Mouse (Mus musculus) heart, embryonic 13.5 days (tissue): ENCODE results near the gene Malsu1. TPM values are rescaled to one million over a fixed set of nuclear protein-coding genes. Genes with fewer than 3 reads are reported as not detected.

Experiments
- ATAC-seq: fragments of 200-750 bp; cut with Nextera tagmentation; 2 replicates; pipeline ENCODE4 v1.8.0; 2017; ENCODE audit warnings: moderate TSS enrichment; ENCODE audit not compliant: insufficient number of reproducible peaks, low FRiP score, low TSS enrichment; ENCODE audit errors: extremely low read depth
- H3K27ac ChIP-seq: fragments of 300-500 bp; sonication (generic); replicated peaks from 2 replicates; pipeline ENCODE4 v1.5.1; 2015; ENCODE audit warnings: moderate library complexity, mild to moderate bottlenecking, inconsistent platforms
- H3K27me3 ChIP-seq: fragments of 300-500 bp; sonication (generic); replicated peaks from 2 replicates; pipeline ENCODE4 v1.6.1; 2015; ENCODE audit warnings: mild to moderate bottlenecking, inconsistent platforms
- H3K36me3 ChIP-seq: fragments of 300-500 bp; sonication (generic); 2 replicates; pipeline ENCODE4 v1.6.1; 2015; ENCODE audit warnings: mild to moderate bottlenecking, inconsistent platforms
- H3K4me1 ChIP-seq: fragments of 300-500 bp; sonication (generic); 2 replicates; pipeline ENCODE4 v1.6.1; 2015; ENCODE audit warnings: inconsistent platforms
- H3K4me2 ChIP-seq: fragments of 300-500 bp; sonication (generic); 2 replicates; pipeline ENCODE4 v1.6.1; 2015; ENCODE audit warnings: inconsistent platforms, mild to moderate bottlenecking, moderate library complexity
- H3K4me3 ChIP-seq: fragments of 300-500 bp; sonication (generic); 2 replicates; pipeline ENCODE4 v1.5.1; 2015; ENCODE audit warnings: moderate library complexity, mild to moderate bottlenecking, inconsistent platforms
- H3K9ac ChIP-seq: fragments of 300-500 bp; sonication (generic); 2 replicates; pipeline ENCODE4 v1.6.1; 2015; ENCODE audit warnings: inconsistent platforms, mild to moderate bottlenecking, moderate library complexity
- H3K9me3 ChIP-seq: fragments of 300-500 bp; sonication (generic); 2 replicates; pipeline ENCODE4 v1.6.1; 2016; ENCODE audit warnings: inconsistent platforms
- WGBS: fragments of 180-500 bp; shearing (Covaris S2); methylation state at CpG from one replicate; pipeline ENCODE4 v1.1.7; 2015; ENCODE audit warnings: mixed read lengths; 5-methylcytosine and 5-hydroxymethylcytosine counted together
- polyA plus RNA-seq: library from polyadenylated mRNA; unstranded; fragments of >200 nt; fragmentation: Nextera tagmentation; extraction: Ambion mirVana; gene quantifications from 2 replicates; pipeline ENCODE4 v1.2.1, GENCODE M21; 2015

The Malsu1 gene
- polyA plus RNA-seq, 1 experiment from 2014 or later: 49.6 TPM

GRCm38 (mm10) chr6:49115550-49115949 is 42.0 kb downstream of the Malsu1 start:
- Histone ChIP-seq H3K9me3 (no peaks in the 10 kb centered on the region), H3K27me3 (no peaks in the 10 kb centered on the region), H3K4me1 (peaks cover 20% of the 10 kb centered on the region), H3K9ac (no peak overlapping the region), H3K27ac (no peak overlapping the region), H3K4me3 (no peak overlapping the region), H3K4me2 (no peak overlapping the region), H3K36me3 (peaks cover 61% of the 10 kb centered on the region)
- ATAC-seq: no peak
- 64% methylated on average over 5 of the region's 5 CpGs for WGBS

- Histone ChIP-seq H3K27me3 (no peaks in the 10 kb centered on the region), H3K9ac (no peak overlapping the region), H3K36me3 (peaks cover 59% of the 10 kb centered on the region), H3K4me3 (no peak overlapping the region), H3K9me3 (no peaks in the 10 kb centered on the region), H3K4me2 (no peak overlapping the region), H3K4me1 (peaks cover 13% of the 10 kb centered on the region), H3K27ac (no peak overlapping the region)
- 85% methylated on average over 8 of the region's 8 CpGs for WGBS
- no peak for ATAC-seq
Measured at GRCm38 (mm10) chr6:49116241-49116640, 42.6 kb downstream of the Malsu1 start.

GRCm38 (mm10) chr6:49118446-49118845 is 44.9 kb downstream of the Malsu1 start:
- ATAC-seq: no peak
- Histone ChIP-seq H3K36me3 (peaks cover 64% of the 10 kb centered on the region), H3K4me2 (no peak overlapping the region), H3K27ac (no peak overlapping the region), H3K9ac (no peak overlapping the region; the same call in 1 of the 2 replicates), H3K9me3 (no peaks in the 10 kb centered on the region), H3K4me3 (no peak overlapping the region), H3K4me1 (peaks cover 10% of the 10 kb centered on the region; the same call in 1 of the 2 replicates), H3K27me3 (no peaks in the 10 kb centered on the region)
- WGBS: 66% methylated on average over 8 of the region's 8 CpGs

GRCm38 (mm10) chr6:49119462-49120135 is 46.0 kb downstream of the Malsu1 start:
- Histone ChIP-seq H3K27me3 (no peaks in the 10 kb centered on the region), H3K4me2 (no peak overlapping the region), H3K4me3 (no peak overlapping the region), H3K9ac (no peak overlapping the region), H3K4me1 (peaks cover 10% of the 10 kb centered on the region; the same call in 1 of the 2 replicates), H3K36me3 (peaks cover 55% of the 10 kb centered on the region), H3K27ac (no peak overlapping the region), H3K9me3 (no peaks in the 10 kb centered on the region)
- 76% methylated on average over 1 of the region's 1 CpGs for WGBS
- ATAC-seq: no peak

- Histone ChIP-seq H3K4me2 (no peak overlapping the region), H3K9ac (no peak overlapping the region)
Measured at GRCm38 (mm10) chr6:49120370-49120769, 46.8 kb downstream of the Malsu1 start.

GRCm38 (mm10) chr6:49130328-49130727 is 56.7 kb downstream of the Malsu1 start:
- ATAC-seq: no peak
- no peak overlapping the region for H3K9ac ChIP-seq
- H3K4me3 ChIP-seq: no peak overlapping the region
- peaks cover 31% of the 10 kb centered on the region for H3K36me3 ChIP-seq
- H3K4me2 ChIP-seq: no peak overlapping the region
- no peaks in the 10 kb centered on the region for H3K9me3 ChIP-seq
- H3K27ac ChIP-seq: no peak overlapping the region
- H3K4me1 ChIP-seq: peaks cover 14% of the 10 kb centered on the region
- H3K27me3 ChIP-seq: no peaks in the 10 kb centered on the region

More at GRCm38 (mm10) chr6:49120370-49120769, 46.8 kb downstream of the Malsu1 start:
- peaks cover 51% of the 10 kb centered on the region for H3K36me3 ChIP-seq
- no peaks in the 10 kb centered on the region for H3K27me3 ChIP-seq
- no peak overlapping the region for H3K27ac ChIP-seq
- 78% methylated on average over 3 of the region's 3 CpGs for WGBS
- peaks cover 10% of the 10 kb centered on the region; the same call in 1 of the 2 replicates for H3K4me1 ChIP-seq
- no peak overlapping the region for H3K4me3 ChIP-seq
- no peak for ATAC-seq
- H3K9me3 ChIP-seq: no peaks in the 10 kb centered on the region

GRCm38 (mm10) chr6:49131855-49132254 is 58.3 kb downstream of the Malsu1 start:
- Histone ChIP-seq H3K27me3 (no peaks in the 10 kb centered on the region), H3K36me3 (peaks cover 26% of the 10 kb centered on the region), H3K9me3 (no peaks in the 10 kb centered on the region), H3K9ac (no peak overlapping the region), H3K4me3 (no peak overlapping the region), H3K27ac (no peak overlapping the region), H3K4me1 (peaks cover 22% of the 10 kb centered on the region), H3K4me2 (no peak overlapping the region)
- no peak for ATAC-seq
- WGBS: 87% methylated on average over 9 of the region's 9 CpGs

- Histone ChIP-seq H3K4me1 (peaks cover 22% of the 10 kb centered on the region), H3K9ac (no peak overlapping the region), H3K9me3 (no peaks in the 10 kb centered on the region), H3K27ac (no peak overlapping the region), H3K4me3 (no peak overlapping the region), H3K36me3 (peaks cover 26% of the 10 kb centered on the region), H3K4me2 (no peak overlapping the region), H3K27me3 (no peaks in the 10 kb centered on the region)
- 57% methylated on average over 6 of the region's 6 CpGs for WGBS
- no peak for ATAC-seq
Measured at GRCm38 (mm10) chr6:49132352-49133090, 58.9 kb downstream of the Malsu1 start.

Other genes with a start within 250 kb of the Malsu1 start
- gene Tmem176a, start 232.9 kb upstream of the Malsu1 start, polyA plus RNA-seq: 94.5 and 102 TPM in 2 replicates
- gene Tmem176b, start 232.3 kb upstream of the Malsu1 start, polyA plus RNA-seq: 249 and 268 TPM in 2 replicates
- not detected in 2 replicates for gene Aoc1, start 200.9 kb upstream of the Malsu1 start, polyA plus RNA-seq
- gene 1600015I10Rik, start 143.9 kb upstream of the Malsu1 start, polyA plus RNA-seq: not detected in 2 replicates
- gene Doxl2, start 98.8 kb upstream of the Malsu1 start, polyA plus RNA-seq: not detected in 2 replicates
- gene Svs1, start 86.9 kb upstream of the Malsu1 start, polyA plus RNA-seq: not detected in 2 replicates
- 0.66 and 0.83 TPM in 2 replicates for gene Gpnmb, start 37.2 kb upstream of the Malsu1 start, polyA plus RNA-seq
- gene Igf2bp3, start 141.2 kb downstream of the Malsu1 start, polyA plus RNA-seq: 39.2 and 44.0 TPM in 2 replicates
- gene Tra2a, start 190.2 kb downstream of the Malsu1 start, polyA plus RNA-seq: 57.7 and 67.6 TPM in 2 replicates
- 8.0 and 8.3 TPM in 2 replicates for gene Ccdc126, start 245.5 kb downstream of the Malsu1 start, polyA plus RNA-seq